Mouse (Mus musculus) erythroblast, adult 5-6 weeks (primary cell): ENCODE data around the gene Traf7. TPM values are rescaled to one million over a fixed set of nuclear protein-coding genes. Genes with fewer than 3 reads are reported as not detected.

Experiments
- ATAC-seq: replicated peaks from 2 replicates; pipeline ENCODE4 v1.8.0; 2016; ENCODE audit warnings: moderate number of reproducible peaks, mild to moderate bottlenecking, moderate TSS enrichment, inconsistent platforms; ENCODE audit not compliant: poor library complexity, low FRiP score, severe bottlenecking
- total RNA-seq, 2 experiments: library from RNA; stranded (forward) in 1 of 2; stranded (reverse) in 1 of 2; fragments of 150-400 nt in 1 of 2; fragments of 200-764, 138-1000 nt in 1 of 2; gene quantifications; 2 replicates each; pipeline versions ENCODE4 v1.2.3 to v1.2.4; 2015 to 2017; ENCODE audit warnings: low replicate concordance in 2 of 2

Traf7 gene
- total RNA-seq, 2 experiments from 2014 or later: 11.9 to 24.2 TPM

DNA sequence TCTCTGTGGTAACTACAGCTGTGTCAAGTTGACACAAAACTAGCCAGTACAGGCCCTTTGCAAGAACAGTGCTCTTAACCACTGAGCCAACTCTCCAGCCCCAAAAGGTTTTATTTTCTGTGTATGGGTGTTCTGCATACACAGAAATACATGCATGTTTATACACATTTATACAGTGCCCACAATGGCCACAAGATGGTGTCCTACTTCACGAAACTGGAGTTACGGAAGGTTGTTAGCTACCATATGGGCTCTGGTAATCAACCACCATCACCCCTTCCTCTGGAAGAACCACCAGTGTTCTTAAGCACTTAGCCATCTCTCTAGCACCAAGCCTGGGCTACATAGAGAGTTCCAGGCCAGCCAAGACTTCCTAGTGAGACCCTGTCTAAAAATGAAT is 66.2 kb downstream of the Traf7 start:
- ATAC-seq: peak; percentile 76

Other genes with a start within 250 kb of the Traf7 start
- gene Abca17, start 176.9 kb downstream of the Traf7 start, total RNA-seq (2015; ENCODE audit: low replicate concordance): not detected in 2 replicates
- gene Abca17, start 176.9 kb downstream of the Traf7 start, total RNA-seq (2017; ENCODE audit: low replicate concordance): not detected in 2 replicates
- gene Abca3, start 176.0 kb downstream of the Traf7 start, total RNA-seq (2015; ENCODE audit: low replicate concordance): 7.3 and 16.1 TPM in 2 replicates
- 11.1 and 14.8 TPM in 2 replicates for gene Abca3, start 176.0 kb downstream of the Traf7 start, total RNA-seq (2017; ENCODE audit: low replicate concordance)
- gene Rnps1, start 113.4 kb downstream of the Traf7 start, total RNA-seq (2015; ENCODE audit: low replicate concordance): 38.7 and 42.8 TPM in 2 replicates
- gene Rnps1, start 113.4 kb downstream of the Traf7 start, total RNA-seq (2017; ENCODE audit: low replicate concordance): 43.6 and 43.7 TPM in 2 replicates
- 2.7 and 5.4 TPM in 2 replicates for gene Eci1, start 101.3 kb downstream of the Traf7 start, total RNA-seq (2015; ENCODE audit: low replicate concordance)
- 4.3 and 15.3 TPM in 2 replicates for gene Eci1, start 101.3 kb downstream of the Traf7 start, total RNA-seq (2017; ENCODE audit: low replicate concordance)
- gene Dnase1l2, start 84.8 kb downstream of the Traf7 start, total RNA-seq (2015; ENCODE audit: low replicate concordance): 2.1 TPM in 1 of 2 replicates, not detected in the other
- gene Dnase1l2, start 84.8 kb downstream of the Traf7 start, total RNA-seq (2017; ENCODE audit: low replicate concordance): 0.85 and 5.6 TPM in 2 replicates
- 15.0 and 20.9 TPM in 2 replicates for gene E4f1, start 57.6 kb downstream of the Traf7 start, total RNA-seq (2015; ENCODE audit: low replicate concordance)
- gene E4f1, start 57.6 kb downstream of the Traf7 start, total RNA-seq (2017; ENCODE audit: low replicate concordance): 13.4 and 14.1 TPM in 2 replicates
- gene Pgp, start 57.5 kb downstream of the Traf7 start, total RNA-seq (2015; ENCODE audit: low replicate concordance): 14.2 and 20.2 TPM in 2 replicates
- 6.1 and 8.1 TPM in 2 replicates for gene Pgp, start 57.5 kb downstream of the Traf7 start, total RNA-seq (2017; ENCODE audit: low replicate concordance)
- 1.7 TPM in 1 of 2 replicates, not detected in the other for gene Bricd5, start 54.1 kb downstream of the Traf7 start, total RNA-seq (2015; ENCODE audit: low replicate concordance)
- gene Bricd5, start 54.1 kb downstream of the Traf7 start, total RNA-seq (2017; ENCODE audit: low replicate concordance): 1.1 TPM in 1 of 2 replicates, not detected in the other
- gene Mlst8, start 48.9 kb downstream of the Traf7 start, total RNA-seq (2015; ENCODE audit: low replicate concordance): 5.9 and 15.8 TPM in 2 replicates
- gene Mlst8, start 48.9 kb downstream of the Traf7 start, total RNA-seq (2017; ENCODE audit: low replicate concordance): 5.5 and 8.2 TPM in 2 replicates
- not detected in 2 replicates for gene Caskin1, start 39.3 kb downstream of the Traf7 start, total RNA-seq (2015; ENCODE audit: low replicate concordance)
- not detected in 2 replicates for gene Caskin1, start 39.3 kb downstream of the Traf7 start, total RNA-seq (2017; ENCODE audit: low replicate concordance)
- not detected in 2 replicates for gene Rab26, start 6.3 kb upstream of the Traf7 start, total RNA-seq (2015; ENCODE audit: low replicate concordance)
- not detected in 2 replicates for gene Rab26, start 6.3 kb upstream of the Traf7 start, total RNA-seq (2017; ENCODE audit: low replicate concordance)
- 1.5 and 6.1 TPM in 2 replicates for gene Pkd1, start 21.9 kb upstream of the Traf7 start, total RNA-seq (2015; ENCODE audit: low replicate concordance)
- gene Pkd1, start 21.9 kb upstream of the Traf7 start, total RNA-seq (2017; ENCODE audit: low replicate concordance): 3.8 and 16.2 TPM in 2 replicates
- 16.3 and 75.9 TPM in 2 replicates for gene Tsc2, start 104.7 kb upstream of the Traf7 start, total RNA-seq (2015; ENCODE audit: low replicate concordance)
- gene Tsc2, start 104.7 kb upstream of the Traf7 start, total RNA-seq (2017; ENCODE audit: low replicate concordance): 8.6 and 9.0 TPM in 2 replicates
- gene Nthl1, start 104.7 kb upstream of the Traf7 start, total RNA-seq (2015; ENCODE audit: low replicate concordance): 1.0 TPM in 1 of 2 replicates, not detected in the other
- gene Nthl1, start 104.7 kb upstream of the Traf7 start, total RNA-seq (2017; ENCODE audit: low replicate concordance): 0.56 and 0.85 TPM in 2 replicates
- 0.38 TPM in 1 of 2 replicates, not detected in the other for gene Slc9a3r2, start 122.4 kb upstream of the Traf7 start, total RNA-seq (2015; ENCODE audit: low replicate concordance)
- gene Slc9a3r2, start 122.4 kb upstream of the Traf7 start, total RNA-seq (2017; ENCODE audit: low replicate concordance): 0.56 and 1.8 TPM in 2 replicates
- not detected in 2 replicates for gene Npw, start 130.5 kb upstream of the Traf7 start, total RNA-seq (2015; ENCODE audit: low replicate concordance)
- not detected in 2 replicates for gene Npw, start 130.5 kb upstream of the Traf7 start, total RNA-seq (2017; ENCODE audit: low replicate concordance)
- 3.7 and 7.9 TPM in 2 replicates for gene Zfp598, start 141.7 kb upstream of the Traf7 start, total RNA-seq (2015; ENCODE audit: low replicate concordance)
- gene Zfp598, start 141.7 kb upstream of the Traf7 start, total RNA-seq (2017; ENCODE audit: low replicate concordance): 4.0 and 4.3 TPM in 2 replicates
- not detected in 2 replicates for gene Syngr3, start 162.0 kb upstream of the Traf7 start, total RNA-seq (2015; ENCODE audit: low replicate concordance)
- not detected in 2 replicates for gene Syngr3, start 162.0 kb upstream of the Traf7 start, total RNA-seq (2017; ENCODE audit: low replicate concordance)
- gene Gfer, start 168.2 kb upstream of the Traf7 start, total RNA-seq (2015; ENCODE audit: low replicate concordance): 2.7 and 6.3 TPM in 2 replicates
- gene Gfer, start 168.2 kb upstream of the Traf7 start, total RNA-seq (2017; ENCODE audit: low replicate concordance): 3.0 and 7.2 TPM in 2 replicates
- gene Noxo1, start 168.3 kb upstream of the Traf7 start, total RNA-seq (2015; ENCODE audit: low replicate concordance): not detected in 2 replicates
- gene Noxo1, start 168.3 kb upstream of the Traf7 start, total RNA-seq (2017; ENCODE audit: low replicate concordance): not detected in 2 replicates
- 0.58 and 5.9 TPM in 2 replicates for gene Tbl3, start 179.7 kb upstream of the Traf7 start, total RNA-seq (2015; ENCODE audit: low replicate concordance)
- 4.3 and 11.9 TPM in 2 replicates for gene Tbl3, start 179.7 kb upstream of the Traf7 start, total RNA-seq (2017; ENCODE audit: low replicate concordance)
- not detected in 2 replicates for gene Rnf151, start 190.1 kb upstream of the Traf7 start, total RNA-seq (2015; ENCODE audit: low replicate concordance)
- gene Rnf151, start 190.1 kb upstream of the Traf7 start, total RNA-seq (2017; ENCODE audit: low replicate concordance): not detected in 2 replicates
- 1,254 and 1,636 TPM in 2 replicates for gene Rps2, start 190.2 kb upstream of the Traf7 start, total RNA-seq (2015; ENCODE audit: low replicate concordance)
- gene Rps2, start 190.2 kb upstream of the Traf7 start, total RNA-seq (2017; ENCODE audit: low replicate concordance): 281 and 355 TPM in 2 replicates
- 52.0 and 124 TPM in 2 replicates for gene Ndufb10, start 196.5 kb upstream of the Traf7 start, total RNA-seq (2015; ENCODE audit: low replicate concordance)
- gene Ndufb10, start 196.5 kb upstream of the Traf7 start, total RNA-seq (2017; ENCODE audit: low replicate concordance): 74.1 and 90.5 TPM in 2 replicates
- not detected in 2 replicates for gene Rpl3l, start 199.9 kb upstream of the Traf7 start, total RNA-seq (2015; ENCODE audit: low replicate concordance)
- not detected in 2 replicates for gene Rpl3l, start 199.9 kb upstream of the Traf7 start, total RNA-seq (2017; ENCODE audit: low replicate concordance)
- 177 and 224 TPM in 2 replicates for gene Msrb1, start 208.7 kb upstream of the Traf7 start, total RNA-seq (2015; ENCODE audit: low replicate concordance)
- 42.8 and 97.5 TPM in 2 replicates for gene Msrb1, start 208.7 kb upstream of the Traf7 start, total RNA-seq (2017; ENCODE audit: low replicate concordance)
- gene Hs3st6, start 225.1 kb upstream of the Traf7 start, total RNA-seq (2015; ENCODE audit: low replicate concordance): not detected in 2 replicates
- not detected in 2 replicates for gene Hs3st6, start 225.1 kb upstream of the Traf7 start, total RNA-seq (2017; ENCODE audit: low replicate concordance)